Mouse (Mus musculus) frontal cortex, postnatal 25 days (tissue): ENCODE data around the gene Opcml.

Experiments
- DNase-seq, 2 experiments: peaks; one replicate each; pipeline ENCODE4 v3.0.0; 2022; ENCODE audit warnings: low spot score in 2 of 2

Gene Opcml

DNA sequence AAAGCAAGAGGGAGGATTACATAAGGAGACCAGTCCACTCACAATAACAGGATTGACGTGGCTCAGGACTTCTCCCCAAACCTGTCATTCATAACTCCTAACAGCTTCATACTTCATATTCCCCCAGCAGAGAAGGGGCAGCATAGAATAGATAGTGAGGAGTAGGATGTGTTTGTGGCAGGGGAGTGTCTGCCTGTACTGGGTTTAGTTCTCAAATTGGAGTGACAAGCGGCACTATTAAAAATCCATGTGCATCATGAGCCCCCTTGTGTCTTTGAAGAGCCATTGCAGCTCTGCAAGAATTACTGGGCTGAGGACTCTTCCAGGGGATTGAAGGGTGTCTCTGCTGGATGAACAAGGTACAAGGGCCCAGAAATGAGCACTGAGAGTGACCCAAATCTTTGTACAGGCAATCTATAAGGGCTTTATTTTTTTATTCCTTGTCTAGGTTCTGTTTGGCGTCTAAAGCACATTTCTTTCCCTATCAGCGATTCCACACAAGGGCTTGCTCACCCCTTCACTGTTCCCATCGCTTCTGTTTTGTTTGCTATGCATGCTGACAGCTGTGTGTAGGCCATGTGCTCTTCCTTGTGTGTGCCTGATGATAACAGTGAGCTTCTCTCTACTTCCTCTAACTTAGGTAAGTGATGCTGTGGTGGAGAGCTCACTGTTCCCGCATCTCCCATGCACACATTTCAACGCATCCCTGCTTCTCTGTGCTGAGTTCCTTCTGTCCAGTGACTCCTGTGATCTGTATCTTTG, 457.3 kb downstream of the Opcml start:
- no peak for DNase-seq

DNA sequence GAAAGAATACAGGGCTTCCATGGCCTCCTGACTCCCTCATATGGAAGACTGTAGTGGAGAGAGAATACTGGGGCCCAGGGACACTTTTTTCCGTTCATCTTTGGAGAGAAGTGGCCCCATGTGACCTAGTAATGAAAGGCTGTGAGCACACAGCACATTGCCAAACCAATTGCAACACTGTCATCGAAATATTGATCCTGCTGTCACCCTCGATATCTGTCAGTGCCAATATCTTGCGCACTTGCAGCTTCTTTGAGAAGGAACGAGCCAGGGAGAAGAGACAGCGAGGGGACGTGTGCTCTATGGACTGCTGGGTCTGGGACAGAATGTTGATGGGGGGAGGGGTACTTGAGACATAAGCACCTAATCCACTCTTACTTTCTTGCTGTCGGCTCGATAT, 460.8 kb downstream of the Opcml start:
- no peak for DNase-seq

DNA sequence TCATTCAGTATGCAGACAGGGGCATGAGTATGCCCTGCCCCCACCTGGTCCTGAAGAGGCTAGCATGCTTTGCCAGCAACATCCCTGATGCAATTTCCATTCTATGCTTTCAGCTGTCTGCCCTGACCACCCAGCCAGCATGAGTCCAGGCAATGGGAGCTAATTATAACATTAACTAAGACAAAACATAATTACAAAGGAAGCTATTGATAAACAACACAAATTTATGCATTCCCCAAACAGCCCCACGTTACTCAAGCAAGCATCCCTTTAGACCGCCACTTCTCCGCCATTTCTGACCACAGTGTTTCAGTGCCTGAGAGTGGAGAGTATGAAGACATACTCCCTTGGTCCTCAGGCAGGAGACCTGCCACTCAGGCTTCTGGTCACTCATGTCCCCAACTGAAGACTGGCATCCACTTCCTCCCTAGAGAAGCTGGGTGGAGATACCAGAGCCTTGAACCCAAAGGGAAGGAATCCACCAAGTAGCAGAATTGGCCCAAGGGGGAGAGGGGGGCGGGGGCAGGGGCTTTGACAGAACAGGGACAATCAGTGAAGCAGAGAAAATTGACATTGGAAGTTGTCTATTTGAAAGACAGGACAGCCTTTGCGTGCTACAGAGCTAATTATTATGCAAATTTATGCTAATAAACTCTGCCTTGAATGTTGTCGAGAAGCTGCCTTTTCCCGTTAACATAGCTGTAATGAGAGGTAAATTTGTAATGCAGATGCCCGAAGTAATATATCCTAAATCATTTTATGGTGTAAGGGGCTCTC, 464.7 kb downstream of the Opcml start:
- DNase-seq = no peak

DNA sequence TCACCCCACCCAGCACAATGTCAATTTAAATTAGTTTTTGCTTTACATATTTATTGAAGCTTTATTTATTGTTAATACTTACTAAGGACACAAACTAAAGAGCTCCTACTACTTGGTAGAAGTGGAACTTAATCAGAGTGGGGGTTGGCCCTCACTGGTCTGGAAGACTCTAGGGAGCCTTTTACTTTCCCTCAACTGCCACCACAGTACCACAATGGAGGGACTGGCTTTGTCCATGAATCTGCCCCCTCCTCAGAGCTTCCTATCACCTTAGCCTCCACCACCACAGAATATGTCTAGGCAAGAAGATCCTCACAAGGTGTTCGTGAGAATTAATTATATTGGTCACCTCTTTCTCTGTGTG, 465.3 kb downstream of the Opcml start:
- no peak for DNase-seq

DNA sequence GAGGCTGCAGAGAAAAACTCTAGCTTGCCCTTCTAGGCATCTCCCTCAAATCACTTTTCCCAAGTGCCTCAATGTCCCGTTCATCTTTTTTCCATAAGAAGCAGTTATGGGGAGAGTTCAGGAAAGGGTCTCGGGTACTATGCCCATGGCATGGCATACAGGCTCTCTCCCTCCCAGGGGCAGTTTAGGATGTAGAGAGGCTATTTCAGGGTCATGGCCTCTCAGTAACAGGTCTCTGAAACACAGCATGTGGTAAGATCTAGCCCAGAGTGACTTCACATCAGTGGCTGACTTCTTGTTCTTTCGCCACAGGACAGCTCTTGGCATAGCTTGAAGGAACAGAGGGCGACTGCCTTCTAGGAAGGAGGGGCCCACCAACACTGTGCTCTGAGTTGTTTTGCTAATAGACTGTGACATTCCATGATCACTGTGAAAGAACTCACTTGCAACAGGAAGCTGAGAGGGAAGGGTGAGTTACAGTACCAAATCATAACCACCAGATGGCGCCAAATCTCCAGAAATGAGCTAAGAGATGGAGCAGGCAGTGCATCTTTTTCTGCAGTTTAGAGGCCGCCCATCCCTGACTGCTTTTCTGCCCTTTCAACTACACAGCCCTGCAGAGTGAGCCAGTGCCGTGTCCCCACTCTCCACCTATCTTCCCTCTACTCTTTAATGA, 470.6 kb downstream of the Opcml start:
- peak; percentile 47 to 76 for DNase-seq

DNA sequence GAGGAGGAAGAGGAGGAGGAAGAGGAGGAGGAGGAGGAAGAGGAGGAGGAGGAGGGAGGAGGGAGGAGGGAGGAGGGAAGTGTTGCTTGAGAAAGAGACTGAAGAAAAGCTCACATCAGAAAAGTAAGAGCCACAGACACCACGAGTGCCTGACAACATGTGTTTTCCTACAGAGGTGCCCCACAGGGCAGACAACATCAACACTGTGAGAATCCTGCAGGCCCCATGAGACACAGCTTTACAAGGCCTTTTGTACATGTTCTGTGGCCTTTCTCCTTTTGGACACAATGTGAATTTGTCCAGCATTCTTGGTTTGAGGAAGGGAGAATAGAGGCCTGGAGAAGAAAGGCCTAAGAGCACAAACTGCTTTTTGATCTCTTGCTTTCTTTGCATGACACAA, 471.4 kb downstream of the Opcml start:
- no peak for DNase-seq

DNA sequence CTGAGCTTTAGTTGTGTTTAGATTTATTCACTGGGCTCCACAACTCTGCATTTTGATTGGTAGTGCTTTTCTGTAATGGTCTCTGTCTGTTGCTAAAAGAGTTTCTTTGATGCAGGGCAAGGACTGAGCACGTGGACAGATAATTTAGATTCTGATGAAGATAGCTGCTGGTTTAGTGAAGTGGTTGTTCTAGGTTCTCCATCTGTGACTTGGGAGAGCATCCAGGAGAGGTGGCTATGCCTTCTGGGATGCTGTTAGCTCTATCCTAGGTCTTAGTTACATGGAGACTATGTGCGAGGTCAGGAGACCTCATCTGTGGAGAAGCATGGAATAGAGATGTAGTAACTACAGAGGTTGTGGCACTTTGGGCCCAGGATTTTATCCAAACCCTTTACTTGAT, 472.3 kb downstream of the Opcml start:
- no peak for DNase-seq

DNA sequence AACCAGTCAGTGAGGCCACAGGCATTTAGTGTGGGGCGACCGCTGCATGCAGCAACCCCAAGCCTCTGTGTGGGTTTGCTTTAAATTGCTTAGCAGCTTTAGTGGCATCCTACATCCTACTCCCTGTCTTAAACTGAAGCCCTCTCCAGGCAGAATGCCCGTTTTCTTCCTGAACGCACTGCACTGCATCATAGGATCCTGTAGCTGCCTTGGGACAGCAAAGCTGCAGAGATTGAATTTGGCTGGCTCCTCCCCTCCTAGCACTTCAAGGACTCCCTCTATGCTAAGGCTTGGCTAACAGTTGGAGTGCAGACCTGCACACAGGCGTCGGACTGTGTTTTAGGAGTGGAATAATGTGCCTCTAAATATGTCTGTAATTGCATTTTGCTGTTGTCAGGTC, 474.2 kb downstream of the Opcml start:
- peak in 1 of 2 experiments; percentile 23 for DNase-seq

DNA sequence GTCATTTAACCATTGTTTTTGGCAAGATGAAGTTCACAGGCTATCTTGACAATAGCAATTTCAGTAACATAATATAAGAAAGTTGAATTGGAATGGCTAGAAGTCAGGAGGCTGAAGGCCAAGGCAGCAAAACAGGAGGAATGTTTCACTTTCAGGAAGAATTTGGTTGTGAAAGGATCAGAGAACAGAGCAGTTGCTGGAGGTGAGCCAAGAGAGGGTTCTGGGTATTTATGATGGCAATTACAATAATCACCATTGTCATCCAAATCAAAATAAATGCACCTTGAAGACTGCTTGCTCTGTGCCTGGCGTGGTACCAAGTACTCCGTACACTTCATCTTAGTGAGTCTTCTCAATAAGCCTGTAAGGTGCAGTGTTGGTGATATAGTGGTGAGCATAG, 483.2 kb downstream of the Opcml start:
- no peak for DNase-seq

DNA sequence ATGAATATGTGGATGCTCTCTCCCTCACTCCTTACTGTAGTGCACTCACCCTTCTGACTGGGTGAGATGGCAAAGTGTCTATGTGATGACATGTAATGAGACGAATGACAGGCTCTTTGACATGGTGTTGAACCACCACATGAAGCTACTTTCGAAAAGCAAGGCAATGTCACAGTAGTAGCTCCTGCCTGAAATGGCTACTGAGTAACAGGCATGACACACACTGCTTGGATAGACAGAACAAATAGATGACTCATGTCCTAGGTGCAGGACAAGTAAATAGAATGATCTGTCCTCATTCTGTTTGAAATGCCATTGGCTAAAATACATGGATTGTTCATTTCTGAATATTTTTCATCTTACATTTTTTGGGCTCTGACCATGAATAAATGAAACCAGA, 488.0 kb downstream of the Opcml start:
- DNase-seq = no peak

DNA sequence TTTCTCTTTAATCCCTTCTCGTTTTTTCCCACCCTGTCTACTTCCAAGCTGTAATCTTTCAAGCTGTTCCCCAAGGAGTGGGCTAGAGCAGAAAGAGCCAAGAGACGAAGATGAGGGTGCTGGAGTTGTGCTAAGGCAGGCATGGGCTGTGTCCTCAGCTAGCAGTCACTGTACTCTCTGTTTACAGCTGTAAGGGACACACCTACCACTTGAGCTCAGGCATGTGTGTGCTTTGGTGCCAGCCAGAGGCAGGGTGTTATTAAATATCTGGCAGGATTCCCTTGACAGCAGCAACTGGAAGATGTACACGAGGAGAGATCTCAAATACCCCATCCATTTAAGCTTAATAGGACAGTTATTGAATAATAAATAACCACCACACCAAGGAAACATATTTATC, 490.4 kb downstream of the Opcml start:
- DNase-seq = no peak

DNA sequence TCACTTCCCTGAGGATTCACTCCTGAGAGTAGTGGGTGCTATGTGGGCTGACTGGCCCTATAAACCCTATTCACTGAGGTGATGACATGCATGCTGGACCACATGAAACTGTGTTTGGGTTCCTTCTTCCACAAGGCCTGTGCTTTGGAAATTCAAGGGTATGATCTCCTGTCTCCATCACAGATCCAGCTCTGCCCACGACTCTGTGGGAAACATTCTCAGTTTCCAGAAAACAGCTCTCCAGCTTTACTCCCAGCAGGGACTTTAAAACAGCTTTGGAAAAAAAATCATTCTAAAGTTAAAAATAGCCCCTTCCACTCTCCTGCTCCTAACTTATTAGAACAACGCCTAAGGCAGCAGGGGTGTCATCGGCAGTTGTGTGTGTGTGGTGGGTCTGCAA, 491.0 kb downstream of the Opcml start:
- DNase-seq = no peak

DNA sequence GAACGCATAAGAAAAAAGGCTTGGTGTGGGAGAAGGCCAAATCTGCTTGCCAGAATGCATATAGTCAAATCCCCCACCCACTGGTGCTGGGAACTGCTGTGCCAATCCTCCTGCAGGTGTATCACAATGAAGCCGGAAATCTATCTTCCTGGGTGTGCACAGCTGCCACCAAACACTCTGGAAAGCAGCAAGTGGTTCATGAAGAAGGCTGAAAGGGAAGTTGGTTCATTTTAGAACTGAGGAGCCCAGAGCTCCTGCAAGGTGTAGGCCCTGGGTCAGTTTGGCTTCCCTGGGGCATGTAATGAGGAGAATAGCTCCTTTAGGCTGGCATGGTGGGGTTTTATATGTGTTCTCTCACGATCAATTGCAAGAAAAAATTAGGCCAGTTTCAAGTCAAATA, 494.4 kb downstream of the Opcml start:
- no peak for DNase-seq

DNA sequence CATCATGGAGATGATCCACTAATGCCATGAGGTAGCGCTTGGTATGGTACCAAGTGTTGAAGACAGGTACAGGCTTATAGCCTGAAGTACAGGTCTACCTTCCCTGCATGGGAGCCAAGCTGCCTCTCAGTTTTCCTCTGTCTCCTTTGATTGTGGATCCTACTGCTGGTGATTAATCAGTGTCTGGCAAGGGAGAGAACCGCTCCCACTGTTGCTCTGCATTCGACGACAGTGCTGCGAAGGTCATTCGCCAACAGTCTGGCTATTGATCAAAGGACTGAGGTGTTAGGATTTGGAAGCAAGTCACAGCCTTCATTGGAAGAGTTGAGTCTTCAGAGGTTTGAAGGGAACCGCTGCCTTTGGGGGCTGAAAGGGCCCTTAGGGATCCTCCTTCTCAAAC, 495.8 kb downstream of the Opcml start:
- no peak for DNase-seq

DNA sequence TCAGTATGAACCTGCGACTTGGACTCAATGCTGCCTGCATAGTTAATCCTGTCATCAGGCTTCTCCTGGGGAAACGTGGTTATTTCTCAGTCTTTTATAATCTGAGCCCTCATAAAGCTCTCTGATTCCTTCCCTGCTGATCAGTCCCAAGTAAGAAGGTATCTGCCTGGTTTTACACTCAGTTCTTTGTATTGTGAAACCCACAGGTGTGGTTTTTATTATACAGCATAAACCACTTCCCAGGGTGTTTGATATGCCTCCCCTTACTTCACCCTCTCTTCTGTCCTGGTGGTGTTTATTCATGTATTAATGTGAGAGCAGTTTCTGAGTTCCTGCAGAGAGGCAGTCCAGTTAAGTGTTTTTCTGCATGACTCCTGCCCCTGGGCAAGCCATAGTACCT, 496.9 kb downstream of the Opcml start:
- no peak for DNase-seq

DNA sequence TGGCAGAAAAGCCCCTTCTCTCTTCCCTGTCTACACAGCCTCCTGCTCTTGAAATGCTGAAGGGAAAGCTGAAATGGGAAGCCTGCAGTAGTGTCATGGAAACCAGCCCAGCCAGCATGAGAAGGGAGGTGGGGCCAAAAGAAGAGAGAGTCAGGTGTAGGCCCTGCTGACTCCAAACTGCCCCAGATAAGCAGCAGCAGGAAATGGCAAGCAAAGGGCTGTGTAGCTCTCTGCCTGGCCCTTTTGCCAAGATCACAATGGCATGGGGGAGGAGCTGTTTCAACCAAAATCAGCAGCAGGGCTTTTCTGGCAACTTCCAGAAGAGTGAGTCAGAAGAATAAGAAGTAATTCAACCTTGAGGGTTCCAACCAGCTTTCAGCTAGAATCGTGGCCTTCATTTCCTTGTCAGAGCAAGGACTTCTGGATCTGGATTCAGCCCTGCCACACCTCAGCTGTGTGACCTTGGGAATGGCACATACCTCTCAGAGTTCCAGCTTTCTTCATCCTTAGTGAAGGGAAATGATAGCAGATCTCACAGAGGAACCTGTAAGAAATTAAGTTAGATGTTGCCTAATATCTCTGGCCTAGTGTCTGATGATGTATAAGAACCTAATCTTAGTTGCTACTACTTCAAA, 499.2 kb downstream of the Opcml start:
- DNase-seq = no peak

DNA sequence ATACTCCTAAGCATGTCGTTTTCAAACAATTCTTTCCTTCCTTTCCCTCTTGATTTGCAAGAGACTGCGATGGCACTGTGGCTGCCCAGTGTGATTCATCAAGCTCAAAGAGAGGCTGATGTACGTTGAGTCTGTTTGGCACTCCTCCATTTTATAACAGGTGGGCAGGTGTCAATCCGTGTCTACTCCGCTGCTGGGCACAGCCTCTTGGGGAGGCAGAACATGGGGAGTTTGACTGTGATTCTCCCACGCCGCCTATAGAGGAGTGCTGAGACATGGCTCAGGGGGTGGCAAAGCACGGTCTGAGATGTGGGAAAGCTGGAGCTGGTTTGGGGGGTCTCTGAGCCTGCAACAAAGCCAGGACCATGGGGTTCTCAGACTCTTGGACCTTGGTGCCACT, 513.1 kb downstream of the Opcml start:
- DNase-seq = no peak

DNA sequence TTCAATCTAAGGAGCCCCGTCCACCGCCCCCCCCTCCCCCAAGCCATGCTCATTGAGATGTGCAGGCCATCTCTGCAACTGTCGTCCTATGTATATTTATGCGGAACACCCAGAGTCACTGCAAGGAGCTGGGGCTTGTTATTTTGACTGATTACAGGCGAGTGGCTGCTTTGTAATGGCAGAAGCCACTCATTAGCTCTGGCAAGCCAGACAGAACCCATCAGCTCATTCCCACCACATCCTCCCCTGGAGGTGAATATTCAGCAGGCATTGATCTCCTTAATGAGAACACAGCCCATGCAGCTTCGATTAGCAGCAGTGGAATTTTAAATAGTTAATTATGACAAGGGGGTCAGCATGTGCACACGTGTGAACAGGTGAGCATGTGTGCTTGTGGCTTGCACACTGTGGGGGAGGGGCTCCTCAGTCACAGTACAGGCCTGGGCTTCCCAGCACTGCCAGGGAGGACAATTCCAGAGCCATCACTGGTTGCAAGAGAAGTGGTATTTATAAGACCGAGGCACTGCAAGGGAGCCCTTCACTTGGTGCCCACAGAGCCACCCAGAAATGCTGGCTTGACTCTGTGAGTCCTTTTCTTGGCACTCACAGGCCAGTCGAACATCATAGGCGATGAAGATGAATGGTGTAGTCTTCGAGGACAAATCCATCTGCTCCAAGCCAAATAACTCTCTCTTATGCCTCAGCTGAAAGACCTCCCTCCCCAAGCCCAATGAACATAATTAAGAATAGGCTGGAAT, 516.0 kb downstream of the Opcml start:
- DNase-seq = no peak

DNA sequence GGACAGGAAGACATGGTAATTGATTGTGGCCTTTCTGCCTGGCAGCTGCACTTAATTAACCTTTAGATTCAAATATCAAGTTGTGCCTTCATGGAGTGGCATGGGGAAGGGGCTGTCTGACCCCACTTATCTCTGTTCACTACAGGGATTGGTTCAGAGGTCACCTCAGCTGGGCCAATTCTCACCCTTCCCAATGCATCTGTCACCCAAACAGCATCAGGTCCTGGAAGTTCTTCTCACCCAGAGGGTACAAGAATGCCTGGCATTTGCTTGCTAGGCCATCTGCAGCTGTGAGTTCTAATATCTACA, 516.5 kb downstream of the Opcml start:
- DNase-seq = no peak

DNA sequence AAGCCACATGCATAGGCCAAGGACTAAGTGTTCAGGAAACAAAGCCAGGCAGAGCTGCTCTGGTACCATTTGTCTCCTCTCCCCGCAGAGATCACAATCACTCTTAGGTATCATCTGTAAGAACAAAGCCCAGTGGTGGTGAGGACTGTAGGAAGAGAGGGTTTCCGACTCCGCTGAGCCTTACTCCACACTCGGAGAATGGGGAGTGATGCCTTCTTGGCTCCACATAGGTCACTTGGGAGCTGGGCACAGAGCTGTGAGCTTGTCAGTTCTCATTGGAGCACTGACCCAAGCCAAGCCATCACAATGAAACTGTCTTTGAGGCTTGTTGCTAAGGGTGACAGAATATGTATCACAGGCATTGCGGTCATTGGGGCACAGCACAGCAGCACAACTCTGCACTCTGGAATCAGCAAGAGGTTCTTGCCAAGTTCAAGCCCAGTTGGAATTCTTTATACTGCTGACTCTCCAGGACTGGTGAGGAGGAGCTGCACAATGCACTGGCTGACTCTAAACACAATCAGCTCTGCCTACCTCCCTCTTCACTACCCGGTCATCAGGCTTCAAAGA, 517.0 kb downstream of the Opcml start:
- no peak for DNase-seq

DNA sequence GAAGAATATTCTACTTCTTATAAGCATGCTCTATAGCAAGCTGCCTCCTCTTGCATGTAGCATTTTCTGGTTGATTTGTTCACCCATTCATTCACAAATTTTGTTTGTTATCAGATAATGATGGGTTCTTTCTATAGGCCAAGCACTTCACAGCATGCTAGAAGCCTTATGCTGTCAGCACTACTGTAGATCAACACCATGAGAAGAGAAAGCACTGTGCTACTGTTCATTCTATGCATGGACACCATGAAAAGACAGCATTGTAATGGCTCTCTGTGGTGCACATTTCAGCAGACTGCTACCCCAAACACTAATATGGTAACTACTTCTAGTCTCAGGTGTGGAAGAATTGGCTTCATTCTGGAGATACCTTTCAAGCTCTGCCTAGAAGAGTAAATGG, 527.3 kb downstream of the Opcml start:
- DNase-seq = no peak
